Mouse (Mus musculus) midbrain, embryonic 11.5 days (tissue): ENCODE results near the gene Ccdc33. TPM values are rescaled to one million over a fixed set of nuclear protein-coding genes. Genes with fewer than 3 reads are reported as not detected.

ENCODE experiments used
- ATAC-seq: fragments of 200-750 bp; cut with Nextera tagmentation; 2 replicates; pipeline ENCODE4 v1.8.0; 2017; ENCODE audit warnings: moderate TSS enrichment, moderate library complexity; ENCODE audit not compliant: low FRiP score
- DNase-seq: peaks from one replicate; pipeline ENCODE4 v3.0.0; 2015; ENCODE audit warnings: low spot score; ENCODE audit errors: missing footprints
- H3K27ac ChIP-seq: fragments of 300-500 bp; sonication (generic); 2 replicates; pipeline ENCODE4 v1.5.1; 2014; ENCODE audit warnings: low read depth, low read length
- H3K27me3 ChIP-seq: fragments of 300-500 bp; sonication (generic); 2 replicates; pipeline ENCODE4 v1.6.1; 2014; ENCODE audit warnings: mild to moderate bottlenecking, low read length, moderate library complexity, mixed read lengths; ENCODE audit not compliant: control insufficient read depth, insufficient read depth
- H3K36me3 ChIP-seq: fragments of 300-500 bp; sonication (generic); 2 replicates; pipeline ENCODE4 v1.6.1; 2014; ENCODE audit warnings: mild to moderate bottlenecking, low read length, moderate library complexity, mixed read lengths; ENCODE audit not compliant: control insufficient read depth, insufficient read depth
- H3K4me1 ChIP-seq: fragments of 300-500 bp; sonication (generic); 2 replicates; pipeline ENCODE4 v1.6.1; 2014; ENCODE audit warnings: low read length; ENCODE audit not compliant: control insufficient read depth, insufficient read depth
- H3K4me2 ChIP-seq: fragments of 300-500 bp; sonication (generic); 2 replicates; pipeline ENCODE4 v1.6.1; 2014; ENCODE audit warnings: mild to moderate bottlenecking, moderate library complexity
- H3K4me3 ChIP-seq: fragments of 300-500 bp; sonication (generic); 2 replicates; pipeline ENCODE4 v1.5.1; 2014; ENCODE audit warnings: low read depth, low read length
- H3K9ac ChIP-seq: fragments of 300-500 bp; sonication (generic); 2 replicates; pipeline ENCODE4 v1.6.1; 2014; ENCODE audit warnings: low read length
- H3K9me3 ChIP-seq: fragments of 300-500 bp; sonication (generic); 2 replicates; pipeline ENCODE4 v1.6.1; 2016; ENCODE audit warnings: low read length; ENCODE audit not compliant: control insufficient read depth
- WGBS: fragments of 180-500 bp; shearing (Covaris S2); extraction: QIAGEN DNeasy Blood & Tissue Kit; methylation state at CpG from one replicate; pipeline ENCODE4 v1.1.7; 2014; 5-methylcytosine and 5-hydroxymethylcytosine counted together
- polyA plus RNA-seq: library from polyadenylated mRNA; unstranded; fragments of >200 nt; fragmentation: Nextera tagmentation; extraction: Ambion mirVana; gene quantifications from 2 replicates; pipeline ENCODE4 v1.2.1, GENCODE M21; 2014

The Ccdc33 gene
- polyA plus RNA-seq, 1 experiment from 2014 or later: 0.90 TPM

DNA sequence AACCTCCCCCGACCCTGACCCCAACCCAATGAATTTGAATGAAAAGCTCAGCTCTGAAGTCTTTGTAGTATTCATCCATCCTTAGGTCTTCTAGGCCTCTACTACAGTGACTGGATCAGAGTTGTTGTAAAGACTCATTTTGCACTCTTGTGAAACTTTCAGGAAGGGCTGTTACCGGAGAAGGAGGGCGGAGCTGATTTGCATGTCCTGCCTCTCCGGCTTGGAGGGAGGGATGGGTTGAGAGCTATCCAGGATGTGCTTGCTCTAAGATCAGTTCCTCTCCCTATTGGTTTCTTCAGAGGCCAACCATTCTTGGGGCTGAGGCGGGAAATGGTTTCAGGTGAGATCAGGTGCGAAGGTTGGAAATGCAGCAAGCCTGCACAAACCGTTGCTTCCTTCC lies 107.6 kb downstream of the Ccdc33 start:
- DNase-seq (no peak), ATAC-seq (no peak)
- H3K4me3 ChIP-seq: no peak overlapping the region
- no peaks in the 10 kb centered on the region for H3K27me3 ChIP-seq
- H3K9ac ChIP-seq: no peak overlapping the region
- no peak overlapping the region for H3K4me2 ChIP-seq
- H3K4me1 ChIP-seq: peaks cover 12% of the 10 kb centered on the region
- H3K9me3 ChIP-seq: no peaks in the 10 kb centered on the region
- no peak overlapping the region for H3K27ac ChIP-seq
- WGBS: 44% methylated on average over 7 of the region's 7 CpGs
- no peaks in the 10 kb centered on the region for H3K36me3 ChIP-seq

- Histone ChIP-seq H3K4me1 (peaks cover 12% of the 10 kb centered on the region), H3K9me3 (no peaks in the 10 kb centered on the region), H3K27ac (peak overlapping the region; percentile 83), H3K9ac (no peak overlapping the region), H3K36me3 (no peaks in the 10 kb centered on the region), H3K27me3 (no peaks in the 10 kb centered on the region), H3K4me2 (peak overlapping the region; percentile 43; the same call in 1 of the 2 replicates), H3K4me3 (no peak overlapping the region)
- 57% methylated on average over 3 of the region's 3 CpGs for WGBS
- DNase-seq: no peak
- ATAC-seq: peak; percentile 34; the same call in 1 of the 2 replicates
Observed at GRCm38 (mm10) chr9:58009588-58009987, 109.0 kb downstream of the Ccdc33 start.

DNA sequence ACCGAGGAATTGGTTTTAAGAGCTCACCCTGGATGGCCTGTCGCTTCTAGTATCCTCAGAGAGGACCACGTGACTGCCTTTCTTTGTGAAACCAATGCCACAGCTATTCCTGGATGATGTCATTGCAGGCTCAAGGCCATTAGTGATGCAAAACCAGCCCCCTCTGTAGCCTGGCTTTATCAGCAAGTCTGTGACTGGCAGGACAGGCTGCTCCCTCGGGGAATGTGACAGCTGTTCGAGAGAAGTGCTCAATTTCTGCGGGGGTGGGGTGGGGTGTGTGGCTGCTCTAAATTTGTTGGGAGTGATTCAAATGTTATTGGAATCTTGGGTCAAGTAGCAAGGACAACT lies 109.6 kb downstream of the Ccdc33 start:
- DNase-seq (peak; percentile 97), ATAC-seq (peak; percentile 96)
- H3K4me3 ChIP-seq: peak overlapping the region; percentile 10; the same call in 1 of the 2 replicates
- H3K27me3 ChIP-seq: no peaks in the 10 kb centered on the region
- H3K27ac ChIP-seq: peak overlapping the region; percentile 91
- H3K9ac ChIP-seq: peak overlapping the region; percentile 70
- WGBS: 4% methylated on average over 6 of the region's 6 CpGs
- H3K4me2 ChIP-seq: peak overlapping the region; percentile 43
- peaks cover 12% of the 10 kb centered on the region for H3K4me1 ChIP-seq
- no peaks in the 10 kb centered on the region for H3K36me3 ChIP-seq
- H3K9me3 ChIP-seq: no peaks in the 10 kb centered on the region

DNA sequence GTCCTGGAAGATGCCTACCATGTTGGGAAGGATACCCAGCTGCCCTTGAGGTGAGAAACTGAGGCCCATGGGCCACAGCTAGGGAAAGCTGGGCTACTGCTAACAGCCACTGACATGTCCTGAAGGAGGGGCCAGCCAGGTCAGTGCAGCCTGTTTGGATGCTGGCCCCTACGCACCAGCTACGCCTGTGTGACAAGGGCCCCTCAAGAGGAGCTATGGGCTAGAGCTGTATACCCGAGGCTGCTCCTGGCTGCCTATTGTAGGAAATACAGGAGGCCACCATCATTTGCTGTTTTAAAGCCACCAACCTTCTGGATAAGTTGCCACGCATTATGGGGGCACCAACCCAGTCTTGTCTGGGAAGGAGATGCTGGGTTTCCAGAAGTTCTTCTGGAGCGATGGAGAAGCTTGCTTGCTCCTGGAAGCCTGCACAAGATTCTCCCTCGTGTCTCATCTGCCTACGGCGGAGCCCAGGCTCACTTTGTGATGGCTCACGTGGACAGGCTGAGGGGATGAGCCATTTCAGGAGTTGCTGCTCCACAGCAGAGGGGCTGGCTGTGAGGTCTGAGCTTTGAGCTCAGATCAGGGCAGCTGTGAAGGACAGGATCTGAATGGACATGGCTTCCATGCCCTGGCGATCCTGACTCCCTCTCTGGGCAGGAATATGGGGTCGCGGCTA lies 110.1 kb downstream of the Ccdc33 start:
- Histone ChIP-seq H3K4me3 (peak overlapping the region; percentile 10; the same call in 1 of the 2 replicates), H3K4me2 (peak overlapping the region; percentile 43), H3K4me1 (peaks cover 12% of the 10 kb centered on the region), H3K9ac (peak overlapping the region; percentile 70), H3K27me3 (no peaks in the 10 kb centered on the region), H3K27ac (peak overlapping the region; percentile 91), H3K36me3 (no peaks in the 10 kb centered on the region), H3K9me3 (no peaks in the 10 kb centered on the region)
- WGBS: 56% methylated on average over 12 of the region's 12 CpGs
- no peak for DNase-seq
- peak; percentile 79 for ATAC-seq

- DNase-seq (no peak), ATAC-seq (no peak)
- Histone ChIP-seq H3K4me1 (peaks cover 12% of the 10 kb centered on the region), H3K4me2 (no peak within 1 kb of the TSS), H3K4me3 (no peak within 1 kb of the TSS), H3K27ac (no peak within 1 kb of the TSS), H3K9ac (no peak within 1 kb of the TSS), H3K27me3 (no peaks in the 10 kb centered on the region), H3K36me3 (no peaks in the 10 kb centered on the region), H3K9me3 (no peaks in the 10 kb centered on the region)
- 91% methylated on average over 16 of the region's 16 CpGs for WGBS
Observed at GRCm38 (mm10) chr9:58005753-58006461, 112.7 kb downstream of the Ccdc33 start, which contains the start of gene Cyp11a1. Gene Cyp11a1 (plus strand): TSS chr9:58006411.

- DNase-seq (no peak), ATAC-seq (no peak)
- Histone ChIP-seq H3K4me1 (peaks cover 3% of the 10 kb centered on the region), H3K9me3 (no peaks in the 10 kb centered on the region), H3K4me3 (no peak overlapping the region), H3K36me3 (no peaks in the 10 kb centered on the region), H3K4me2 (no peak overlapping the region), H3K27me3 (no peaks in the 10 kb centered on the region; the same call in 1 of the 2 replicates), H3K27ac (no peak overlapping the region), H3K9ac (no peak overlapping the region)
- 27% methylated on average over 2 of the region's 2 CpGs for WGBS
Observed at GRCm38 (mm10) chr9:58003272-58003671, 115.4 kb downstream of the Ccdc33 start.

GRCm38 (mm10) chr9:57999676-58000075 lies 118.9 kb downstream of the Ccdc33 start:
- WGBS: 50% methylated on average over 2 of the region's 2 CpGs
- no peak overlapping the region for H3K4me2 ChIP-seq
- DNase-seq: no peak

DNA sequence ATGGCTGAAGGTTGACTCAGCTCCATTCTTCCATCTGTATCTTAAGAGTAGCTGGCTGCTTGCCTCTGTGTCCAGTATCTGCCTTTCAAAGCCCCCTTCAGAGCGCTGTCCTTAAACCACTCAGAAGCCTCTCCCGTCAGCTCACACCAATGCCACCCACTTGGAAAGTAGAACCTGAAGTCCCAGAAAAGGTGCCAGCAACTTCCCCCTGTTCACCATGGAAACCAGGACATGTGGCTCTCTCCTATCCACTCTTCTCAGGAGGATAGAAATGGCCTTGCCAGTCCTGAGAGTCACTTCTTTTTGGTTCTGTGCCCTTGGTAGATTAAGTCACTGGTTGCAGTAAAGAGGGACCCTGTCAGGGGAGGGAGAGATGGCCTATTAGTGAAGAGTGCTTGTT lies 119.9 kb downstream of the Ccdc33 start:
- WGBS: 41% methylated on average over 2 of the region's 2 CpGs

More at GRCm38 (mm10) chr9:57999676-58000075, 118.9 kb downstream of the Ccdc33 start:
- H3K4me1 ChIP-seq: peaks cover 3% of the 10 kb centered on the region; the same call in 1 of the 2 replicates
- no peak overlapping the region for H3K4me3 ChIP-seq
- no peaks in the 10 kb centered on the region for H3K36me3 ChIP-seq
- no peak for ATAC-seq
- peaks cover 3% of the 10 kb centered on the region for H3K27me3 ChIP-seq
- H3K9ac ChIP-seq: no peak overlapping the region
- no peaks in the 10 kb centered on the region for H3K9me3 ChIP-seq
- H3K27ac ChIP-seq: no peak overlapping the region

More for the DNA sequence above, 119.9 kb downstream of the Ccdc33 start:
- Histone ChIP-seq H3K4me3 (no peak overlapping the region), H3K36me3 (no peaks in the 10 kb centered on the region), H3K9ac (no peak overlapping the region), H3K4me1 (peaks cover 3% of the 10 kb centered on the region; the same call in 1 of the 2 replicates), H3K27me3 (peaks cover 3% of the 10 kb centered on the region), H3K27ac (no peak overlapping the region), H3K4me2 (no peak overlapping the region), H3K9me3 (no peaks in the 10 kb centered on the region)
- no peak for DNase-seq
- no peak for ATAC-seq
